Mouse (Mus musculus): ENCODE measurements around the gene Vipr1. TPM values are rescaled to one million over a fixed set of nuclear protein-coding genes. Genes with fewer than 3 reads are reported as not detected.
A peak's percentile ranks its signal among the peaks of the same experiment; 100 is the strongest.

The Vipr1 gene
- total and polyA plus RNA-seq, 3 experiments: 0.08 to 0.11 TPM; not detected in 1

GRCm38 (mm10) chr9:121697150-121698049, 54.9 kb downstream of the Vipr1 start:
- in situ Hi-C loops (cut with MboI; ENCODE audit: low pct_ligation_motif_present, low pct_unique_long_range_greater_than_20kb, low sequenced_read_pairs): no loop called here
- Histone ChIP-seq H3K9me3 (replicated peaks; ENCODE audit: low read length) (peaks cover 2% of the 10 kb centered on the region), H3K36me3 (replicated peaks in 1 of 2; ENCODE audit: control insufficient read depth in 1 of 2, insufficient read depth in 1 of 2, low read length in 1 of 2) (peaks cover 0 to 21% of the 10 kb centered on the region in 2 experiments), H3K4me2 (ENCODE audit: insufficient read depth, low read depth, poor library complexity, severe bottlenecking) (no peak overlapping the region), H3K4me3 (replicated peaks in 1 of 3; ENCODE audit: low read depth in 2 of 3, low read length in 2 of 3, poor library complexity in 1 of 3) (no peak overlapping the region), H3K9ac (ENCODE audit: insufficient read depth, low read depth) (no peak overlapping the region), H3K27ac (ENCODE audit: insufficient read depth, low read depth) (no peak overlapping the region), H3K27me3 (replicated peaks) (no peaks in the 10 kb centered on the region), H3K79me2 (replicated peaks; ENCODE audit: control insufficient read depth, extremely low read depth, insufficient read depth, poor library complexity, severe bottlenecking) (no peaks in the 10 kb centered on the region), H3K4me1 (ENCODE audit: control insufficient read depth in 1 of 2, insufficient read depth in 2 of 2) (no peaks in the 10 kb centered on the region)
- TF ChIP-seq NELFE (IDR thresholded peaks at IDR 0.05; ENCODE audit: low read depth, low read length) (peak; percentile 80; the same call in 1 of the 2 replicates), CTCF (conservative IDR thresholded peaks at IDR 0.05 in 1 of 2, IDR thresholded peaks at IDR 0.05 in 1 of 2; ENCODE audit: low read depth in 2 of 2, low read length in 2 of 2) (peak; percentile 97 to 98), POLR2A (IDR thresholded peaks at IDR 0.05; ENCODE audit: low read depth, low read length) (no peak), RAD21 (IDR thresholded peaks at IDR 0.05; ENCODE audit: low read depth, low read length) (peak; percentile 48), MAX (IDR thresholded peaks at IDR 0.05; ENCODE audit: low read length) (no peak), ZNF384 (IDR thresholded peaks at IDR 0.05; ENCODE audit: low read depth, low read length) (no peak), SMC3 (IDR thresholded peaks at IDR 0.05; ENCODE audit: low read depth, low read length) (peak; percentile 78)
- DNase-seq (ENCODE audit: extremely low read depth): peak; percentile 54
- dilution Hi-C loops (cut with MboI; ENCODE audit: extremely low pct_ligation_motif_present, extremely low pct_unique_long_range_greater_than_20kb, low sequenced_read_pairs): no loop called here

- TF ChIP-seq CTCF (conservative IDR thresholded peaks at IDR 0.05 in 1 of 2, IDR thresholded peaks at IDR 0.05 in 1 of 2; ENCODE audit: low read depth in 2 of 2, low read length in 2 of 2) (no peak), KAT2A (IDR thresholded peaks at IDR 0.05; ENCODE audit: insufficient replicate concordance, low read length) (no peak), GABPA (IDR thresholded peaks at IDR 0.05; ENCODE audit: insufficient replicate concordance, low read depth, low read length) (no peak), IRF4 (IDR thresholded peaks at IDR 0.05; ENCODE audit: low read depth, low read length) (no peak), HCFC1 (IDR thresholded peaks at IDR 0.05; ENCODE audit: low read depth, low read length) (no peak), RAD21 (IDR thresholded peaks at IDR 0.05; ENCODE audit: low read depth, low read length) (no peak), USF1 (IDR thresholded peaks at IDR 0.05; ENCODE audit: low read depth, low read length) (no peak), TCF12 (IDR thresholded peaks at IDR 0.05; ENCODE audit: low read depth, low read length) (no peak), EP300 (IDR thresholded peaks at IDR 0.05; ENCODE audit: low read length) (no peak), MEF2A (IDR thresholded peaks at IDR 0.05; ENCODE audit: borderline replicate concordance, low read depth, low read length) (no peak), MYC (IDR thresholded peaks at IDR 0.05; ENCODE audit: low read depth, low read length) (no peak), SIN3A (IDR thresholded peaks at IDR 0.05; ENCODE audit: low read length) (no peak), CHD1 (IDR thresholded peaks at IDR 0.05; ENCODE audit: low read depth, low read length) (no peak), PAX5 (IDR thresholded peaks at IDR 0.05; ENCODE audit: low read length) (no peak), NRF1 (IDR thresholded peaks at IDR 0.05; ENCODE audit: low read depth, low read length) (no peak), ZMIZ1 (IDR thresholded peaks at IDR 0.05; ENCODE audit: low read depth, low read length) (no peak), ZNF384 (IDR thresholded peaks at IDR 0.05; ENCODE audit: low read depth, low read length) (no peak), BHLHE40 (IDR thresholded peaks at IDR 0.05; ENCODE audit: low read depth, low read length) (no peak), CHD2 (IDR thresholded peaks at IDR 0.05; ENCODE audit: low read length) (no peak), ZKSCAN1 (IDR thresholded peaks at IDR 0.05; ENCODE audit: borderline replicate concordance, low read depth, low read length) (no peak)
- Histone ChIP-seq H3K9ac (ENCODE audit: insufficient read depth, low read depth) (0 out of 2 replicates have a peak overlapping the region, but pooled peaks have one; percentile 15), H3K27ac (ENCODE audit: insufficient read depth, low read depth) (no peak overlapping the region), H3K4me2 (ENCODE audit: insufficient read depth, low read depth, poor library complexity, severe bottlenecking) (peak overlapping the region; percentile 33), H3K79me2 (replicated peaks; ENCODE audit: control insufficient read depth, extremely low read depth, insufficient read depth, poor library complexity, severe bottlenecking) (no peaks in the 10 kb centered on the region), H3K36me3 (replicated peaks in 1 of 2; ENCODE audit: control insufficient read depth in 1 of 2, insufficient read depth in 1 of 2, low read length in 1 of 2) (peaks cover 0 to 2% of the 10 kb centered on the region in 2 experiments), H3K27me3 (replicated peaks) (no peaks in the 10 kb centered on the region), H3K9me3 (replicated peaks; ENCODE audit: low read length) (no peaks in the 10 kb centered on the region), H3K4me1 (ENCODE audit: control insufficient read depth in 1 of 2, insufficient read depth in 2 of 2) (peaks cover 9 to 20% of the 10 kb centered on the region in 2 experiments), H3K4me3 (replicated peaks in 1 of 3; ENCODE audit: low read depth in 2 of 3, low read length in 2 of 3, poor library complexity in 1 of 3) (peak overlapping the region in 2 of 3 experiments; percentile 73 to 75)
- in situ Hi-C loops (cut with MboI; ENCODE audit: low pct_ligation_motif_present, low pct_unique_long_range_greater_than_20kb, low sequenced_read_pairs) (no loop called here), dilution Hi-C loops (cut with MboI; ENCODE audit: extremely low pct_ligation_motif_present, extremely low pct_unique_long_range_greater_than_20kb, low sequenced_read_pairs) (no loop called here)
- no peak for DNase-seq (ENCODE audit: extremely low read depth)
Observed at GRCm38 (mm10) chr9:121704261-121704645, 61.7 kb downstream of the Vipr1 start.
